9 mouse cellular contexts compared by ENCODE assay signal in the genomic region with DNA sequence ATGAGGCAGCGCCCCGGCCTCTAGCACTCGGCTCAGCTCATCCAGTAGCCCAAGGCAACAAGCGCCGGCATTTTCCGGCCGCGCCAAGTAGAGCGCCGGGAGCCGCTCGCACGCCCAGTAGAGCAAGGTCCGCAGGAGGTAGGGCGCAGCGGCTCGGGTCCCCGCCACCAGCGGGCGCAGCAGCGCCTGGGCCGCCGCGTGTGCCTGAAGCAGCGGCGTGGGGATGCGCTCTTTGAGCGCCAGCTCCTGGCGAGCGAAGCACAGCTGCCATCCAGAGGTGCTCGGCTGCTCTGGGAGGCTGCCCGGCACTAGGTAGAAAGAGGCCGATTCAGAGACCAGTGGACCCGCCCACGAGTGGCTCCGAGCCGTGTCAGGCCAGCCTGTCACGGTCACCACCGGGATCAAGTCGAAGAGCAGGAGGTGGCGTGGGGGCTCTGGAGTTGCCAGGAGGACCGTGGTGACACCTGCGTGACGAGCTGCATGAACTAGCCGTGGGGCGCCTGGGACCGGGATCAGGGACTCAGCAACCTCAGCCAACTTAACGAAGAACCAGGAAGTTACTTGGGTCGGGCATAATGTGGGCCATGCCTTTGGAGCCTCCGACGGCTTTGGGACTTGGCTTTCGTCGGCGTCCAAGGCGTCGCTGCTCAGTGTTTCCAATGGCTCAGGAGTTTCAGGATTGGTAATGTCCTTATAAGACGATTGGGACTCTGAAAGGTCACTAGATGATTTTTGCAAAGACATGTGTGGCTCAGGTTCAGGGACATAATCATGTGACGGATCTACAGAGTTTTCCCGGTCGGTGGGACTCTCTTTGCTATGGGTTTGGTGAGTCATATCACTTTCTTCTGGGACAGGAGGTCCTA. TPM values are rescaled to one million over a fixed set of nuclear protein-coding genes. Genes with fewer than 3 reads are reported as not detected.
DNase-seq lines count a peak whose midpoint lies in the region; ATAC-seq and TF ChIP-seq lines count a peak whose summit lies in the region.
"Had no signal": no experiment of that assay in that cellular context is flagged by ENCODE, and none has a peak within 500 bp of the region (broad histone marks: within the 10 kb centered on the region; RNA-seq: fewer than 3 reads in every experiment).

No protein-coding gene starts in this region.

- DNase-seq in CD4-positive helper T cell, adult 2 months (ENCODE audit: low read depth, low spot score): peak; percentile 80
- peak; percentile 88 for DNase-seq in adrenal gland, postnatal 10 days
- peak; percentile 32 for DNase-seq in fibroblast of lung, adult 2 months (ENCODE audit: low read depth)
- peak; percentile 89 for DNase-seq in kidney, postnatal 10 days
- DNase-seq in liver, postnatal 0 days: peak; percentile 83

- H3K4me1 ChIP-seq in heart, embryonic 15.5 days (replicated peaks): peaks cover 60% of the 10 kb centered on the region
- H3K4me1 ChIP-seq in liver, postnatal 0 days (ENCODE audit: insufficient read depth): peaks cover 42% of the 10 kb centered on the region
- peaks cover 61% of the 10 kb centered on the region for H3K4me1 ChIP-seq in neural tube, embryonic 12.5 days
- peaks cover 58% of the 10 kb centered on the region for H3K4me1 ChIP-seq in stomach, embryonic 15.5 days

- WGBS in heart, embryonic 15.5 days: under 1% methylated on average over 60 of the region's 60 CpGs
- WGBS in liver, postnatal 0 days (ENCODE audit: insufficient replicate concordance): 4% methylated on average over 46 of the region's 60 CpGs
- 1% methylated on average over 60 of the region's 60 CpGs for WGBS in neural tube, embryonic 12.5 days
- 2% methylated on average over 60 of the region's 60 CpGs for WGBS in stomach, embryonic 15.5 days

- peaks cover 27% of the 10 kb centered on the region for H3K27me3 ChIP-seq in heart, embryonic 15.5 days
- peaks cover 73% of the 10 kb centered on the region for H3K27me3 ChIP-seq in liver, postnatal 0 days (ENCODE audit: insufficient read depth, low read length)
- peaks cover 71% of the 10 kb centered on the region for H3K27me3 ChIP-seq in neural tube, embryonic 12.5 days (replicated peaks)
- H3K27me3 ChIP-seq in stomach, embryonic 15.5 days (replicated peaks): peaks cover 6% of the 10 kb centered on the region; the same call in 1 of the 2 replicates

- peak; percentile 63 for ATAC-seq in heart, embryonic 15.5 days (replicated peaks; ENCODE audit: insufficient number of reproducible peaks, insufficient read depth, low FRiP score, low read depth)
- ATAC-seq in liver, postnatal 0 days: peak; percentile 87
- 0 out of 2 replicates have a peak, but pooled peaks have one; percentile 7 for ATAC-seq in neural tube, embryonic 12.5 days (ENCODE audit: low FRiP score, low read depth)
- peak; percentile 48 for ATAC-seq in stomach, embryonic 15.5 days (ENCODE audit: insufficient read depth, low FRiP score, low read depth)

- peak overlapping the region; percentile 62 for H3K9ac ChIP-seq in heart, embryonic 15.5 days
- H3K9ac ChIP-seq in liver, postnatal 0 days (replicated peaks): peak overlapping the region; percentile 59
- H3K9ac ChIP-seq in neural tube, embryonic 12.5 days: peak overlapping the region; percentile 69
- H3K9ac ChIP-seq in stomach, embryonic 15.5 days: peak overlapping the region; percentile 39; the same call in 1 of the 2 replicates

- peak; percentile 84 for TF ChIP-seq CTCF in liver, postnatal 0 days (IDR thresholded peaks at IDR 0.05; ENCODE audit: low read depth)

- H3K36me3 ChIP-seq in heart, embryonic 15.5 days: no peaks in the 10 kb centered on the region
- H3K36me3 ChIP-seq in liver, postnatal 0 days (replicated peaks; ENCODE audit: insufficient read depth, low read length): no peaks in the 10 kb centered on the region
- no peaks in the 10 kb centered on the region for H3K36me3 ChIP-seq in neural tube, embryonic 12.5 days
- H3K36me3 ChIP-seq in stomach, embryonic 15.5 days: no peaks in the 10 kb centered on the region

- peak overlapping the region; percentile 62 for H3K4me3 ChIP-seq in heart, embryonic 15.5 days
- peak overlapping the region; percentile 54 for H3K4me3 ChIP-seq in liver, postnatal 0 days (ENCODE audit: low read depth, low read length)
- H3K4me3 ChIP-seq in neural tube, embryonic 12.5 days: peak overlapping the region; percentile 54
- H3K4me3 ChIP-seq in stomach, embryonic 15.5 days (replicated peaks): peak overlapping the region; percentile 56

- H3K9me3 ChIP-seq in heart, embryonic 15.5 days (replicated peaks): no peaks in the 10 kb centered on the region
- H3K9me3 ChIP-seq in liver, postnatal 0 days (ENCODE audit: low read length): no peaks in the 10 kb centered on the region
- peaks cover 5% of the 10 kb centered on the region; the same call in 1 of the 2 replicates for H3K9me3 ChIP-seq in neural tube, embryonic 12.5 days
- H3K9me3 ChIP-seq in stomach, embryonic 15.5 days: no peaks in the 10 kb centered on the region

- no peak overlapping the region for H3K27ac ChIP-seq in heart, embryonic 15.5 days
- H3K27ac ChIP-seq in liver, postnatal 0 days (ENCODE audit: low read depth): peak overlapping the region; percentile 48; the same call in 1 of the 2 replicates
- H3K27ac ChIP-seq in neural tube, embryonic 12.5 days: 0 out of 2 replicates have a peak overlapping the region, but pooled peaks have one; percentile 20
- H3K27ac ChIP-seq in stomach, embryonic 15.5 days: peak overlapping the region; percentile 61; the same call in 1 of the 2 replicates

- peak overlapping the region; percentile 97 for H3K4me2 ChIP-seq in heart, embryonic 15.5 days
- peak overlapping the region; percentile 87 for H3K4me2 ChIP-seq in liver, postnatal 0 days (ENCODE audit: low read depth, low read length)
- peak overlapping the region; percentile 92 for H3K4me2 ChIP-seq in neural tube, embryonic 12.5 days (replicated peaks)
- peak overlapping the region; percentile 98 for H3K4me2 ChIP-seq in stomach, embryonic 15.5 days

- TF ChIP-seq EP300 in liver, postnatal 0 days (IDR thresholded peaks at IDR 0.05; ENCODE audit: low read depth): no peak

RNA-seq across cellular contexts. Expression of gene Tmem102, which starts 1.4 kb away (rescaled TPM):
- total RNA-seq in adrenal gland, postnatal 10 days (2021): 1 to 10 TPM; 1.0 TPM
- polyA plus RNA-seq in heart, embryonic 15.5 days (2015; fragmentation: Nextera tagmentation; extraction: Ambion mirVana): 1.1 and 2.6 TPM in 2 replicates
- 4.4 and 4.8 TPM in 2 replicates for polyA plus RNA-seq in liver, postnatal 0 days (2015; fragmentation: Nextera tagmentation; extraction: Ambion mirVana)
- 1.1 and 1.7 TPM in 2 replicates for polyA plus RNA-seq in neural tube, embryonic 12.5 days (2016; fragmentation: Nextera tagmentation; extraction: Ambion mirVana)
- 19.9 and 20.4 TPM in 2 replicates for polyA plus RNA-seq in stomach, embryonic 15.5 days (2015; fragmentation: Nextera tagmentation; extraction: Ambion mirVana)

RNA-seq across cellular contexts. Expression of gene Fgf11, which starts 2.4 kb away (rescaled TPM):
- total RNA-seq in adrenal gland, postnatal 10 days (2021): 1 to 10 TPM; 2.4 to 3.8 TPM
- polyA plus RNA-seq in heart, embryonic 15.5 days (2015; fragmentation: Nextera tagmentation; extraction: Ambion mirVana): 1.8 and 2.9 TPM in 2 replicates
- 0.04 and 0.07 TPM in 2 replicates for polyA plus RNA-seq in liver, postnatal 0 days (2015; fragmentation: Nextera tagmentation; extraction: Ambion mirVana)
- polyA plus RNA-seq in neural tube, embryonic 12.5 days (2016; fragmentation: Nextera tagmentation; extraction: Ambion mirVana): 4.1 and 5.6 TPM in 2 replicates
- 2.2 and 2.4 TPM in 2 replicates for polyA plus RNA-seq in stomach, embryonic 15.5 days (2015; fragmentation: Nextera tagmentation; extraction: Ambion mirVana)

RNA-seq across cellular contexts. Expression of gene Chrnb1, which starts 8.3 kb away (rescaled TPM):
- total RNA-seq in adrenal gland, postnatal 10 days (2021): 1 to 10 TPM; 2.3 to 7.9 TPM
- 5.4 and 7.5 TPM in 2 replicates for polyA plus RNA-seq in heart, embryonic 15.5 days (2015; fragmentation: Nextera tagmentation; extraction: Ambion mirVana)
- 0.73 and 0.76 TPM in 2 replicates for polyA plus RNA-seq in liver, postnatal 0 days (2015; fragmentation: Nextera tagmentation; extraction: Ambion mirVana)
- polyA plus RNA-seq in neural tube, embryonic 12.5 days (2016; fragmentation: Nextera tagmentation; extraction: Ambion mirVana): 5.3 and 5.8 TPM in 2 replicates
- 5.1 and 6.0 TPM in 2 replicates for polyA plus RNA-seq in stomach, embryonic 15.5 days (2015; fragmentation: Nextera tagmentation; extraction: Ambion mirVana)

RNA-seq across cellular contexts. Expression of gene Gm39566, which starts 11.1 kb away (rescaled TPM):
- not detected for total RNA-seq in adrenal gland, postnatal 10 days (2021)
- not detected in 2 replicates for polyA plus RNA-seq in heart, embryonic 15.5 days (2015; fragmentation: Nextera tagmentation; extraction: Ambion mirVana)
- not detected in 2 replicates for polyA plus RNA-seq in liver, postnatal 0 days (2015; fragmentation: Nextera tagmentation; extraction: Ambion mirVana)
- not detected in 2 replicates for polyA plus RNA-seq in neural tube, embryonic 12.5 days (2016; fragmentation: Nextera tagmentation; extraction: Ambion mirVana)
- not detected in 2 replicates for polyA plus RNA-seq in stomach, embryonic 15.5 days (2015; fragmentation: Nextera tagmentation; extraction: Ambion mirVana)
- polyA plus RNA-seq: frontal cortex, adult 2 months had no signal

RNA-seq across cellular contexts. Expression of gene Spem2, which starts 14.2 kb away (rescaled TPM):
- not detected for total RNA-seq in adrenal gland, postnatal 10 days (2021)
- not detected in 2 replicates for polyA plus RNA-seq in heart, embryonic 15.5 days (2015; fragmentation: Nextera tagmentation; extraction: Ambion mirVana)
- not detected in 2 replicates for polyA plus RNA-seq in liver, postnatal 0 days (2015; fragmentation: Nextera tagmentation; extraction: Ambion mirVana)
- polyA plus RNA-seq in neural tube, embryonic 12.5 days (2016; fragmentation: Nextera tagmentation; extraction: Ambion mirVana): not detected in 2 replicates
- polyA plus RNA-seq in stomach, embryonic 15.5 days (2015; fragmentation: Nextera tagmentation; extraction: Ambion mirVana): not detected in 2 replicates
- polyA plus RNA-seq: frontal cortex, adult 2 months had no signal

Comparison
In these comparisons a context has a peak if more than half of its experiments do, and no peak if none do; other contexts are left out.
1. DNase-seq: peak in every context shown above with its lines; median percentile 89 in kidney, postnatal 10 days; 88 in adrenal gland, postnatal 10 days; 83 in liver, postnatal 0 days; 80 in CD4-positive helper T cell, adult 2 months; 32 in fibroblast of lung, adult 2 months.
2. ATAC-seq: peak in every context shown above with its lines; median percentile 87 in liver, postnatal 0 days; 63 in heart, embryonic 15.5 days; 48 in stomach, embryonic 15.5 days; 7 in neural tube, embryonic 12.5 days.